Mouse (Mus musculus) Patski (cell line): ENCODE results near the gene Trim13. TPM values are rescaled to one million over a fixed set of nuclear protein-coding genes. Genes with fewer than 3 reads are reported as not detected.

Experiments used
- ATAC-seq: fragments of 100-300 bp; one replicate; pipeline ENCODE4 v1.8.0; 2021
- CTCF ChIA-PET: fragments of 350-600 bp; sonication (Branson Sonifier 250); formaldehyde crosslinking; loops from one replicate; lab custom pipeline; 2022; ENCODE audit warnings: inconsistent platforms; lab: Charles Lee
- POLR2A ChIA-PET: fragments of 350-600 bp; sonication (Branson Sonifier 250); formaldehyde crosslinking; loops from one replicate; lab custom pipeline; 2022; ENCODE audit warnings: antibody characterized with exemption, inconsistent platforms; lab: Charles Lee
- DNase-seq: peaks from one replicate; pipeline ENCODE4 v3.0.0-alpha.2; 2011; ENCODE audit warnings: low read depth, low spot score
- H3K27me3 ChIP-seq: fragments of 371-371 bp; one replicate; pipeline ENCODE4 v1.5.1; 2021
- CTCF ChIP-seq: fragments of 100-300 bp; IDR thresholded peaks from one replicate; pipeline ENCODE4 v1.5.1; 2021
- in situ Hi-C: fragments of 300-500 bp; cut with MboI; formaldehyde crosslinking; loops from 3 replicates; pipeline ENCODE4 v1.11.1; 2018; ENCODE audit warnings: low pct_unique_long_range_greater_than_20kb, mixed read lengths
- polyA plus RNA-seq: library from polyadenylated mRNA; unstranded; gene quantifications from one replicate; pipeline ENCODE4 v1.2.3, GENCODE M21; 2021

Gene Trim13
- polyA plus RNA-seq, 1 experiment from 2014 or later: 13.2 TPM

DNA sequence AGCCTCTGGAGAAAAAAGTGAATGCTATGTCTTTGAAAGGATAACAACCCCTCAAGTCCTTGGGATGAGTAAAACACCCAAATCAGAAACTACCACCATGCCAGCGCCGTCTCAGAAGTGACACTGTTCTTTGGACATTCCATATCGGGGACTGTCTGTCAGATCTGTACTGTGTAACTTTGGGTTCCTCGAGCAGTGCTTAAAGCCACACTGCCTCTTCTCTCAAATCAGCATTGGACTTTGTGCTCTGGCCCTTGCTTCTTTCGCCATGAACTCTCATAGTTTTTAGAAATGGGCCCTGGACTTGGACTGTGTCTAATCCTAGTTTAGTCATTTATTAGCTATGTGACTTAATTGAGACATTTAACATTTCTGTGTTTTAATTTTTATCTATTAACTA lies 13.7 kb downstream of the Trim13 start:
- no peak for TF ChIP-seq CTCF
- ChIA-PET POLR2A (interaction anchor here (0.6 kb wide), 1 partner anchor 443 kb away, joined by 3 read pairs; no protein-coding TSS in a partner anchor), CTCF (no interaction called here)
- in situ Hi-C loops: no loop called here
- no peak for ATAC-seq
- no peaks in the 10 kb centered on the region for H3K27me3 ChIP-seq
- DNase-seq: no peak

DNA sequence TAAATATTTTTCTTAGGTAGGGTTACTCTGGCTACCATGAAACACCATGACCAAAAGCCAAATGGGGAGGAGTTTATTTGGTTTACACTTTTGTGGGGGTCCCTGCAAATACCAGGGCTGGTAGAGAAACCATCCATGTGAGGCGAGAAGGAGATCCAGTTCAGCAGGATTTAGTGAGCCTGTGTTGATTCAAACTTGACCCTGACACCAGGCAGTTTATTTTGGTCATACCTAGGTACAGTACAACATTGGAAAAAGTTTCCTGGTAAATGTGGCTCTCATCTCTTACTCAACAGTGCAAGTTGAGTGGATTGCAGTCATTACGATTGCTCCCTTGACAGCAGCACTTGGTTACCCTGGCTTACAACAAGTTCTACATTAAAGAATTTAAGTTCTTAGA lies 15.3 kb downstream of the Trim13 start:
- ChIA-PET CTCF (no interaction called here), POLR2A (no interaction called here)
- in situ Hi-C loops: no loop called here
- ATAC-seq: no peak
- TF ChIP-seq CTCF: no peak
- no peaks in the 10 kb centered on the region for H3K27me3 ChIP-seq
- no peak for DNase-seq

DNA sequence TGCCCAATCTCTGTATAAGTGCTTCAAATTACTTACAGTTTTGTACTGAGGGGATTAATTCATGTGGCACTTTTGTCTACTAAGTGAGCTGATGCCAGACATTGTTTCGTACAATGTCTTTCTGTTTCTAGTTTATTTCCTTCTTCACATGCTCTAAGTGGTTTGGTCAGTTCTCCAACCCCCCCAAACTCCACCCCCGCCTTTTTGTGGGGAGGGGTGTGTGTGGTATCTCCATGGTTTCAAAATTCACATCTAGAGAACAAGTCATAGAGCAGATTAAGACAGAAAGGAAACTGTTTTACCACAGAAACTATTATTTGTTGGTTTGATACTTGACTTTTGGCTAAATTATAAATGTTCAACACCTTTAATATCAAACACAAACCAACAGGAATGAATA lies 22.3 kb downstream of the Trim13 start:
- no peak for TF ChIP-seq CTCF
- ATAC-seq: no peak

DNA sequence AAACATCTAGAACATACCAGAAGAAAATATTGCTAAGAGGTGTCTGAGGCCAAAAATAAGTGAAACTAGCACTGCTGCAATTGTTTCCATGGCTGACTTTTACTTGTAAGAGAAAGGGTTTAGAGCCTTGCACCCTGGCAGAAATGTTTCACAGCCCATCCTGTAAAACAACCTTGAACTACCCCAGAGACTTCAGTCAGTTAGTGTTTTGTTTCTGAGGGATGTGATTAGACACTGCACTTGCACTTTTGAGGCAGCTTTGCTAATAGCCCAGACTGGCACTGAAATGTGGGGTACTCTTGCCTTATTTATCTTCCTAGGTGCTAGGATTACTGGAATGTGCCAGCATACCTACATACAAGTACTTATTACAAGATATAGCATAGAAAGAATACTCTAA lies 37.9 kb downstream of the Trim13 start:
- CTCF ChIA-PET: interaction anchor here (1.2 to 2.3 kb wide), 2 partner anchors 12 to 15 kb away, joined by 3 to 10 read pairs; no protein-coding TSS in a partner anchor

More for the DNA sequence above, 22.3 kb downstream of the Trim13 start:
- no peak for DNase-seq
- ChIA-PET POLR2A (interaction anchor here (0.5 kb wide), 1 partner anchor 10 kb away, joined by 4 read pairs; no protein-coding TSS in a partner anchor), CTCF (no interaction called here)
- in situ Hi-C loops: no loop called here
- H3K27me3 ChIP-seq: no peaks in the 10 kb centered on the region

DNA sequence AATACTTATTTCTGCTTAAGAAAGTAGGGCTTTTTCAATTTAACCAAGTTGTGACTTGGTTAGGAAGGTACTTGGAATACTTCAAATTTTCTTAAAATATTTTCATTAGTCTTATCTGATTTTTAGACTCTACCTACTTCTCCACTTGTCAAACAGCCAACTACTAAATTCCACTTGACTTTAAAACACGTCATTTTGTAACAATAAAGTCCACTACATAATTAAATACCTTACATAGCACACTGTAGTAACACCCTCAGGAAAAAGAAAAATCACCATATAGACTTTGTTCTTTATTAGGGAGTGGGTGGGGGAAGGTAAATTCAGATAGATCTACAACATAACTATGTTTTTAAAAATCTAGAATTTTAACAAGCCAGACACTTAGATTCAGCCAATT lies 44.6 kb downstream of the Trim13 start:
- ChIA-PET CTCF (no interaction called here), POLR2A (no interaction called here)
- H3K27me3 ChIP-seq: no peaks in the 10 kb centered on the region
- in situ Hi-C loops: loop anchor here (10.0 kb wide), 1 partner anchor 402 kb away; no protein-coding TSS in a partner anchor
- no peak for TF ChIP-seq CTCF
- DNase-seq (no peak), ATAC-seq (no peak)

More for the DNA sequence above, 37.9 kb downstream of the Trim13 start:
- TF ChIP-seq CTCF: no peak
- DNase-seq (no peak), ATAC-seq (no peak)
- POLR2A ChIA-PET: interaction anchor here (2.8 kb wide), 1 partner anchor 11 kb away, joined by 11 read pairs; no protein-coding TSS in a partner anchor
- no peaks in the 10 kb centered on the region for H3K27me3 ChIP-seq
- in situ Hi-C loops: no loop called here

DNA sequence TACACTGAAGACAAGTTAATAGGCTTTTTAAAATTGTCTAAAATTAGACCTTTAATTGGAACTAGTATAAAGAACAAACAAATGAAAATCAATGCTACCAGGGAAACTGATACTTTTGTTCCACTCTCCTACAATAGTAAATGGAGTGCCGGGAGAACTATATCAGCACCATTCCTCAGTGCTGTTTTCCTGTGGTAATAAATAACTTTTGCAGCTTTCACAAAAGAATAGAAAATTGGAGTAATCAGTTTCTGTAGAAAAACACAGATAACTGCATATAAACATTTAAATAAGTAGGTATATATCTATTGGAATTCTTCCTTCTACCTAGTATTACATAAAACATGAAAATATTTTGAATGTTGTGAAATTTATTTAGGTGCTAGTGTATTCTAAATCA lies 47.5 kb downstream of the Trim13 start:
- DNase-seq (no peak), ATAC-seq (no peak)
- in situ Hi-C loops: loop anchor here (10.0 kb wide), 1 partner anchor 399 kb away; no protein-coding TSS in a partner anchor
- CTCF ChIA-PET: no interaction called here
- H3K27me3 ChIP-seq: no peaks in the 10 kb centered on the region
- TF ChIP-seq CTCF: no peak
- POLR2A ChIA-PET: no interaction called here

DNA sequence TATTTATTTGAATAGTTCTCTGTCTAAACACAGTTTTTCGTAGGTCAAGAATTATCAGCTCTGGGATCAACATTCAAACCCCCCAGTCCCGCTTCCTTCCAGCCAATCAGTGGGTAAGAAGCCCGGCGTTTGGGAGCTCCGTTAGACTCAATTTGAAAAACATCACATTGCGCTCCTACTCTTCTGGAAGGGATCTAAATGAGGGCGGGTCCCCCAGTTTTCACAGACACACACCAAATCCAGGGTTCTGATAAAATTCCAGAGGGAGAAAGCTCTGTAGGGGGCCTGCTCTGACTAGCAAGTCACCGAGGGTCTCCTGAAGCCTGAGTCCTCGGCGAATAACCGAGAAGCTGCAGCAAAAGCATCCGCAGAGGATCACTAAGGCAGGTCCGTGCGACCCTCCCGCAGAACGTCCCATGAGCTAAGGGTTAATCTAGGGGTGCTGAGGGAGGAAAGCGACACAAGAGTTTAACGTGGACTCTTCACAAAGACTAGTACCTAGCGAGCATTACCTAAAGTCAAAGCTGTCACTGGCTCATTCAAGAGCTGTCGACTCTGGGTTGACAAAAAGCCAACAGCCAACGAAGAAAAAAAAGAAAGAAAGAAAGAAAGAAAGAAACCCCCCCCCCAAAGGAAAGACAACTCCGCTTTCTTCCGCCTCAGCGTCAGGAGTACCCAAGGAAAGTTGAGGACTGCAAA lies 49.3 kb downstream of the Trim13 start:
- in situ Hi-C loops: loop anchor here (10.0 kb wide), 1 partner anchor 397 kb away; no protein-coding TSS in a partner anchor
- H3K27me3 ChIP-seq: no peaks in the 10 kb centered on the region
- ATAC-seq (no peak), DNase-seq (no peak)
- POLR2A ChIA-PET: interaction anchor here (0.6 to 1.9 kb wide), 9 partner anchors 11 to 328 kb away, joined by 3 to 14 read pairs (median 3); no protein-coding TSS in a partner anchor
- TF ChIP-seq CTCF: no peak
- CTCF ChIA-PET: interaction anchor here (1.2 to 1.9 kb wide), 2 partner anchors 10 to 597 kb away, joined by 3 to 10 read pairs; no protein-coding TSS in a partner anchor

DNA sequence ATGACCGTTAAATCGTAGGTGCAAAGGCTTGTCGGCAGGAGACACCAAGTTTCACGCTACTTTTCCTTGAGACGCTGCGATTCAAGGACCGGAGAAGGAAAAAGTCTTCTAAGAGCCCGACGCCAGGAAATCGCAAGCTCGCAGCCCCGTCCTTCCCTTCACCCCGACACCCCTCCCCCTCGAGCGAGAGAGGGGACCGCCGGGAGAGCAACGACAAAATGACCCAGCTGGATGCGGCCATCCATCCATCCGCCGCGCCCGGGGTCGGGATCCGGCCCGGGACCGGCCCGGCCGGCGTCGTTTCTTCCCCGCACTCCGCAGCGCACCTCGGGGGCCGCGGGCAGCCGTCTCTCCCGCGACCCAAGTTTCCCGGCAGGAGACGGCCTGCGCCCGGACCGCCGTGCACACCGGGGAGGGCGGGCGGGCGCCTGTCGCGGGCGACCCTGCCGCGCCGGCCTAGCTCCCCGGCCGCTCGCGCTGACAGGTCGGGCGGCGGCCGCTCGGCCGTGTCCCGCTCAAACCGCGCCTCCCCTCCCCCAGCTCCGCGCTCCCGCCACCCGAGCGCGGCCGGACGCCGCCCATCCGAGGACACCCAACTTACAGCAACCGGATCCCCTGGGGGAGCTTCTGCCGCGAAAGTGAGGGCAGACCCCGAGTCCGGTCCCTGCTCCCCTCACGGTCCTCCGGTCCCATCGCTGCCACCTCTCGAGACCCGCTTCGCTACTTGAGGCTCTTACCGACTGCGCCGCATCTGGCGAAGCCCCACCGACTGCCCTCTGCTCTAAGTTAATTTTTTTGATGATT lies 50.0 kb downstream of the Trim13 start:
- DNase-seq (no peak), ATAC-seq (peak; percentile 51)
- in situ Hi-C loops: loop anchor here (10.0 kb wide), 1 partner anchor 397 kb away; no protein-coding TSS in a partner anchor
- H3K27me3 ChIP-seq: no peaks in the 10 kb centered on the region
- TF ChIP-seq CTCF: no peak
- ChIA-PET POLR2A (interaction anchor here (0.6 to 1.9 kb wide), 11 partner anchors 8 to 327 kb away, joined by 3 to 14 read pairs (median 5); no protein-coding TSS in a partner anchor), CTCF (interaction anchor here (1.2 to 1.9 kb wide), 2 partner anchors 11 to 597 kb away, joined by 3 to 10 read pairs; no protein-coding TSS in a partner anchor)

DNA sequence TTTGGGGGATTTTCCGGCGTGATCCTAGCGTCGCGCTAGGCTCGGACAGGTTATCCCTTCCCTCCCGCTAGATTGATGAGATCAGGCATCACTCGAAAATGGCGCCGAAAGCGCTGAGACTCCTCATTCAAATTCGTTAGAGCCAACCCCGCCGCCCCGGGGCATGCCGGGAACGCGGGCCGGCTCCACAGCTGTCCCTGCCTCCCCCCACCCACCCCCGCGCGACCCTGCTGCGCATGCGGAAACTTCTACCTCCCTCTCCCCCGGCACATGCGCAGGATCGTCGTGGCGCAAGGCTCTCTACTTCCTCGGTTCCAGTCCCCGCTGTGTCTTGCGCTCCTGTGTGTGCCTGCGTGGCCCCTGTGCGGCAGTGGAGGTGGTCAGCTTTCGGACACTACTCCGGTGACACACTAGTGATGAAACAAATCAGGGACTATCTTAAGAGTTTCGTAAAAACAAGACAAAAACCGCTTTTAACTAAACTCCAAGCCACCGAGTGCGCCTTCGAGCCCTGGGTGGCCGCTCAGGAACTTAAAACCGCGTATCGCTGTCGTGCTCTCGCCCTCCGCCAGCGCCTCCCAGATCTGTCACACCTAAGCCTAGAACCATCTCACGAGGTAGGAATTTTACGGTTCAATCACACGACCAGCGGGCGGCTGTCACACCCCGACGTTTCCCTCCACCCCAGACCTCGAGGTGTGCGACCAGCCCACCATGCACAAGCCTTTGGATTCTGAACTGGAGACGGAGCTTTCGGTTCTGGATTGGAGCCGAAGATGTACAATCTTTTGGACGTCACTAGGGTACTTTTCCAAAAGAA lies 50.8 kb downstream of the Trim13 start:
- CTCF ChIA-PET: interaction anchor here (1.0 to 2.0 kb wide), 4 partner anchors 12 to 389 kb away, joined by 3 to 10 read pairs (median 4); no protein-coding TSS in a partner anchor
- no peak for TF ChIP-seq CTCF
- in situ Hi-C loops: loop anchor here (10.0 kb wide), 1 partner anchor 396 kb away; no protein-coding TSS in a partner anchor
- no peaks in the 10 kb centered on the region for H3K27me3 ChIP-seq
- ATAC-seq (peak; percentile 83), DNase-seq (peak; percentile 79)
- POLR2A ChIA-PET: interaction anchor here (0.7 to 1.9 kb wide), 5 partner anchors 9 to 583 kb away, joined by 3 to 14 read pairs (median 5); no protein-coding TSS in a partner anchor
